Mouse (Mus musculus) intestine, postnatal 0 days (tissue): ENCODE data around the gene Olig2. TPM values are rescaled to one million over a fixed set of nuclear protein-coding genes. Genes with fewer than 3 reads are reported as not detected.
A peak's percentile ranks its signal among the peaks of the same experiment; 100 is the strongest.

ENCODE experiments used
- ATAC-seq: fragments of 200-750 bp; cut with Nextera tagmentation; 2 replicates; pipeline ENCODE4 v1.8.0; 2017; ENCODE audit warnings: mild to moderate bottlenecking, moderate TSS enrichment, moderate library complexity
- H3K27ac ChIP-seq: fragments of 300-500 bp; sonication (generic); 2 replicates; pipeline ENCODE4 v1.5.1; 2014; ENCODE audit warnings: mild to moderate bottlenecking, low read depth, low read length, moderate library complexity
- H3K27me3 ChIP-seq: fragments of 300-500 bp; sonication (generic); replicated peaks from 2 replicates; pipeline ENCODE4 v1.6.1; 2014; ENCODE audit warnings: low read length, mixed read lengths; ENCODE audit not compliant: control insufficient read depth, insufficient read depth
- H3K36me3 ChIP-seq: fragments of 300-500 bp; sonication (generic); 2 replicates; pipeline ENCODE4 v1.6.1; 2014; ENCODE audit warnings: mild to moderate bottlenecking, moderate library complexity; ENCODE audit not compliant: control insufficient read depth, insufficient read depth
- H3K4me1 ChIP-seq: fragments of 300-500 bp; sonication (generic); replicated peaks from 2 replicates; pipeline ENCODE4 v1.6.1; 2014; ENCODE audit warnings: antibody characterized with exemption, low read length, mixed read lengths; ENCODE audit not compliant: control insufficient read depth, insufficient read depth
- H3K4me2 ChIP-seq: fragments of 300-500 bp; sonication (generic); replicated peaks from 2 replicates; pipeline ENCODE4 v1.6.1; 2014; ENCODE audit warnings: low read depth, mild to moderate bottlenecking, moderate library complexity
- H3K4me3 ChIP-seq: fragments of 300-500 bp; sonication (generic); 2 replicates; pipeline ENCODE4 v1.5.1; 2014; ENCODE audit warnings: low read depth, low read length
- H3K9ac ChIP-seq: fragments of 300-500 bp; sonication (generic); 2 replicates; pipeline ENCODE4 v1.6.1; 2014; ENCODE audit warnings: mild to moderate bottlenecking, low read depth, low read length
- H3K9me3 ChIP-seq: fragments of 300-500 bp; sonication (generic); 2 replicates; pipeline ENCODE4 v1.6.1; 2016; ENCODE audit warnings: mixed run types; ENCODE audit not compliant: control insufficient read depth
- CTCF ChIP-seq: sonication (generic); IDR thresholded peaks from 2 replicates; pipeline ENCODE4 v1.5.1; 2016; ENCODE audit warnings: low read depth, mild to moderate bottlenecking, control low read depth, antibody characterized with exemption, moderate library complexity
- WGBS: fragments of 180-500 bp; shearing (Covaris S2); extraction: QIAGEN DNeasy Blood & Tissue Kit; methylation state at CpG from one replicate; pipeline ENCODE4 v1.1.7; 2014; 5-methylcytosine and 5-hydroxymethylcytosine counted together
- polyA plus RNA-seq: library from polyadenylated mRNA; unstranded; fragments of >200 nt; fragmentation: Nextera tagmentation; extraction: Ambion mirVana; gene quantifications from 2 replicates; pipeline ENCODE4 v1.2.1, GENCODE M21; 2015

Olig2 gene
- polyA plus RNA-seq, 1 experiment from 2014 or later, result not detected

GRCm38 (mm10) chr16:91191663-91192237 is 33.5 kb upstream of the Olig2 start:
- Histone ChIP-seq H3K27me3 (no peaks in the 10 kb centered on the region), H3K4me2 (no peak overlapping the region), H3K36me3 (no peaks in the 10 kb centered on the region), H3K4me3 (no peak overlapping the region), H3K27ac (no peak overlapping the region), H3K9me3 (no peaks in the 10 kb centered on the region), H3K9ac (no peak overlapping the region), H3K4me1 (no peaks in the 10 kb centered on the region)
- 82% methylated on average over 9 of the region's 9 CpGs for WGBS
- no peak for TF ChIP-seq CTCF
- ATAC-seq, result no peak

- 56% methylated on average over 15 of the region's 15 CpGs for WGBS
- H3K27me3 ChIP-seq, result no peaks in the 10 kb centered on the region
Measured at GRCm38 (mm10) chr16:91192672-91193354, 32.4 kb upstream of the Olig2 start.

DNA sequence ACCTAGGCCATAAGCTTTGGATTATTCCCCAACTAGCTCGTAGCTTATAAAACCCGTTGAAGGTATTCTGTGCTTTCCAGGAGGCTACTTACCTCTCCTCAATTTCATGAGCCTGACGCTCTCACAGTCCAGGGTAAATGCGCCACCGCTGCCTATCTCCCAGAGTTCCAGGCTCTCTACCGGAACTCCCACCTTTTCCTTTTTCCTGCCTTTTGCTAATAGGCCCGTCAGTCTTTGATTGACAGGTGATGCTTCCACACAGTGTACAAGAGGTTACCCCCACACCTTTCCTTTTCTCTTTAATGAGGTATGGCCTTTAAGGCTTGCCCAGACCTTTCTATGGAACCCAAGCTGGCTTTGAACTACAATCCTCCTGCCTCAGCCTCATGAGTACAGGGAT is 25.4 kb upstream of the Olig2 start:
- no peak for ATAC-seq
- Histone ChIP-seq H3K4me2 (no peak overlapping the region), H3K36me3 (no peaks in the 10 kb centered on the region), H3K27ac (no peak overlapping the region), H3K4me3 (no peak overlapping the region), H3K9me3 (no peaks in the 10 kb centered on the region), H3K9ac (no peak overlapping the region), H3K4me1 (no peaks in the 10 kb centered on the region), H3K27me3 (no peaks in the 10 kb centered on the region)
- 93% methylated on average over 7 of the region's 7 CpGs for WGBS
- TF ChIP-seq CTCF, result no peak

More at GRCm38 (mm10) chr16:91192672-91193354, 32.4 kb upstream of the Olig2 start:
- H3K4me3 ChIP-seq, result no peak overlapping the region
- TF ChIP-seq CTCF, result no peak
- no peaks in the 10 kb centered on the region for H3K36me3 ChIP-seq
- no peak overlapping the region for H3K27ac ChIP-seq
- H3K4me1 ChIP-seq, result no peaks in the 10 kb centered on the region
- no peak overlapping the region for H3K4me2 ChIP-seq
- no peak overlapping the region for H3K9ac ChIP-seq
- H3K9me3 ChIP-seq, result no peaks in the 10 kb centered on the region
- ATAC-seq, result no peak

- Histone ChIP-seq H3K4me2 (no peak overlapping the region), H3K4me1 (no peaks in the 10 kb centered on the region), H3K27ac (no peak overlapping the region), H3K27me3 (no peaks in the 10 kb centered on the region), H3K9me3 (no peaks in the 10 kb centered on the region), H3K4me3 (no peak overlapping the region), H3K36me3 (no peaks in the 10 kb centered on the region), H3K9ac (no peak overlapping the region)
- TF ChIP-seq CTCF, result no peak
- WGBS, result 90% methylated on average over 3 of the region's 3 CpGs
- ATAC-seq, result no peak
Measured at GRCm38 (mm10) chr16:91202989-91203388, 22.3 kb upstream of the Olig2 start.

DNA sequence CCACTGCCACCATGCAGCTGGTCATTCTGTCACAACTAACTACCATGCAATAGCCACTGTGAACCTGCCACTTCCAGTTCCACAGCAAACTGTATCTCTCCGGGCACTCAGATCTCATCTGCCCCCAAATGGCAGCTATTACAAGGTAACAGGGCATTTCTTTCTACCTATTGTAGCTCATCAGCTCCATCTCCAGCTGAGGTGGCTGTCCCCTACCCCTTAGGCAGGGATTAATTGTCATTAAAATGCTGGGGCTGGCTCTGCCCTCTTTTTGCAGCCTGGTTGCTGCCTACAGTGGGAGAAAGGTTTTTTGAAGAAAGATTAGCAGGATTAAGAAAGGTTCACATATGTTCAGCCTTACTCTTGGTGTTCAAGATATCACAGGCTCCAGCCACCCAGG is 18.9 kb upstream of the Olig2 start:
- H3K4me2 ChIP-seq, result no peak overlapping the region
- 85% methylated on average over 1 of the region's 1 CpGs for WGBS
- no peaks in the 10 kb centered on the region for H3K9me3 ChIP-seq
- no peaks in the 10 kb centered on the region for H3K4me1 ChIP-seq
- peaks cover 11% of the 10 kb centered on the region; the same call in 1 of the 2 replicates for H3K27me3 ChIP-seq
- ATAC-seq, result no peak
- no peak overlapping the region for H3K27ac ChIP-seq
- H3K4me3 ChIP-seq, result no peak overlapping the region
- no peak overlapping the region for H3K9ac ChIP-seq
- no peaks in the 10 kb centered on the region for H3K36me3 ChIP-seq
- TF ChIP-seq CTCF, result no peak

DNA sequence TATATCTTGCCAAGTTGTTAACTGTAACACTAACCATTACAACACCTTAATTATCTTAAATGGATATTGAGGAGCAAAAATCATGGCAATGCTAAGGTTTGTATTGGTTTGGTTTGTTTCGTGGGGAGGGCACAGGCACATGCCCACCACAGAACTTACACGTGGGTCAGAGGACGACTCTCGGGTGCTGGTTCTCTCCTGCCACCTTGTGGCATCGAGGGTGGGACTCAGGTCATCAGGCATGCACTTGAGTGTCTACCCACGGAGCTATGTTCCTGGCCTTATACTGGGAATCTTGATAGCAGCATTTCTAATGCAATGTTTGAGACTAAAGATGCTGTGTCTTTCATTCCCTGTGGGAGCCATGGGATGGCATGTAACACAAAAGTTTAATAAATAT is 8.2 kb upstream of the Olig2 start:
- Histone ChIP-seq H3K4me3 (no peak overlapping the region), H3K4me2 (no peak overlapping the region), H3K9me3 (peaks cover 4% of the 10 kb centered on the region; the same call in 1 of the 2 replicates), H3K9ac (no peak overlapping the region), H3K36me3 (no peaks in the 10 kb centered on the region), H3K4me1 (no peaks in the 10 kb centered on the region), H3K27me3 (peaks cover 57% of the 10 kb centered on the region), H3K27ac (no peak overlapping the region)
- WGBS, result 35% methylated on average over 6 of the region's 6 CpGs
- ATAC-seq, result no peak
- peak; percentile 59 for TF ChIP-seq CTCF
